Mouse (Mus musculus): Measurements from ENCODE around the gene Tmem178. TPM values are rescaled to one million over a fixed set of nuclear protein-coding genes. Genes with fewer than 3 reads are reported as not detected.

The Tmem178 gene
- polyA plus RNA-seq, 1 experiment from 2014 or later, result 0.82 TPM

DNA sequence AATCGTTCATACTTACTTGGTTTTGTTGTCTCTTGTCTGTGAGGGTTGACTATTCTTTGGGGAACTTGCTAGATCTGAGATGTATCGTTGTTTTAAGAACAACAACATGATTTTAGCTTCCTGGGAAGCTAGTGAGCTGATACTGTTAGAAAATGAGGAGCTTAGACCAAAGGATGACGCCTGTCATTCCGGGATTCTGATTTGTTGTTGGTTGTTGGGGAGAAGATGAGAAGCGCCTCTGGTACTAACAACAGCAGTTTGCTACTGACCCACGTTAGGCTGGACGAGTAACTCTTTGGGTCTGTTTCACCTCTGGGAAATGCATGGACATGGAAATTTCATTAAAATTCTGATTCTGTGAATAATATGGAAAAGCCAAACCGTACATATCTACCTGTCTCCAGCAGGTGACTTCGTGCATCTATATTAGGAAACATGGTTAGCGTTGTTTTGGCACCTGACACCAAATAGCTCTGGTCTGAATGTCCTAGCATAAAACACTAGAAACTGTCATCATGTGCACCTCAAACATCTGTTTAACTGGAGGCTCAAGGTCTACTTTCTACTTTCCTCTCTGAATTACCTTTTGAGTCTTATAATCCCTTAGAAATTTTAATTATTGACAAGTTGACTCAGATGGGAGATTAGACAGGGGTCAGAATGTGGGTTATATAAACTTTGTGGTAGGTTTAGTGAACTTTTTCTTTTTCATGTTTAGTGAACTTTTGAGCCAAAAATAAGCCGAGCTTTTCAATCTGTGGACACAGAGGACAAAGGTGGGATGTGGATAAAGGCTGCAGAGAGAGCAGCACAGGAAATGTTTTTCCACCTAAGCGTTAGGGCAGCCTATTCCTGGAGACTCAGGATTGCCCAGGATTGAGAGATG is 2.9 kb downstream of the Tmem178 start:
- no peaks in the 10 kb centered on the region for H3K36me3 ChIP-seq
- no peak for ATAC-seq
- H3K27me3 ChIP-seq (replicated peaks), result peaks cover 54% of the 10 kb centered on the region
- no peak overlapping the region for H3K27ac ChIP-seq
- 58% methylated on average over 12 of the region's 12 CpGs for WGBS (ENCODE audit: insufficient replicate concordance)
- H3K9ac ChIP-seq, result no peak overlapping the region
- H3K4me1 ChIP-seq, result no peaks in the 10 kb centered on the region
- H3K9me3 ChIP-seq (replicated peaks), result no peaks in the 10 kb centered on the region
- no peak overlapping the region for H3K4me3 ChIP-seq
- H3K4me2 ChIP-seq, result no peak overlapping the region

DNA sequence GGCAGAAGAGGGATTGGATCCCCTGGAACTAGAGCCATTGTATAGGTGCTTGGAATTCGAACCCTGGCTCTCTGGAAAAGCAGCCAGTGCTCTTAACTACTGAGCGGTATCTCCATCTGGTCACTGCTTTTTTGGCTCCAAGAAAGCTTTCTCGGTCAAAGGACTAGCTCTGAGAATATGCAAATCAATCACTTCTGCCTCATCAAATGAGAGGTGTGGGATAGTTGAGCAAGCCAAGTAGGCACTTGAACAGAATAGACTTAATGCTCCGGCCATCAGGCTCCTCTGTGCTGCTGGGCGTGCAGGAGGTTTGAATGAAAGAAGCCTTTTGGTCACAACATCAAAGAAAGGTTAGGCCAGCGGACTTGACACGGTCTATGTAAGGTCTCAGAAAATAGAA is 5.0 kb downstream of the Tmem178 start:
- Histone ChIP-seq H3K36me3 (no peaks in the 10 kb centered on the region), H3K4me2 (no peak overlapping the region), H3K27me3 (replicated peaks) (peaks cover 36% of the 10 kb centered on the region), H3K27ac (no peak overlapping the region), H3K4me1 (no peaks in the 10 kb centered on the region), H3K9ac (no peak overlapping the region), H3K9me3 (replicated peaks) (no peaks in the 10 kb centered on the region), H3K4me3 (no peak overlapping the region)
- no peak for ATAC-seq
- WGBS (ENCODE audit: insufficient replicate concordance), result 64% methylated on average over 7 of the region's 7 CpGs

DNA sequence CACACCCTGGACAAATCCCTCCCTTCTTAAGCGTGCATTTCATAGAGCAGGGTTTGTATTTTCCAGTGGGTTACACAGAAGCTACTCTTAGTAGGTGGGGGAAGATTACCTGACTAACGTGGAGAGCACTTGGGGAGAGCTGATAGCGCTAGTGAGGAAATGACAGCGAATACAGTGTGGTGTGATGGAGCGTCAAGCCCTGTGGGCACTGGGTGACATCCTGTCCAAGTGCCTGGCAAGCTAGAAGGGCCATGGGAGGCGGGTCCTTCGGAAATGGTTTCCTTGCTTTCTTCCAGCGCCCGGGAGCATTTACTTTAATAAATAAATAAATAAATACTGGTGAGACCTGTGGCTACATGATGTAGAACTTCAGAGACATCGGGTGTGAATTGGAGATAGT is 5.5 kb downstream of the Tmem178 start:
- Histone ChIP-seq H3K36me3 (no peaks in the 10 kb centered on the region), H3K4me2 (no peak overlapping the region), H3K9ac (no peak overlapping the region), H3K27me3 (replicated peaks) (peaks cover 31% of the 10 kb centered on the region), H3K4me1 (no peaks in the 10 kb centered on the region), H3K9me3 (replicated peaks) (no peaks in the 10 kb centered on the region), H3K4me3 (no peak overlapping the region), H3K27ac (no peak overlapping the region)
- WGBS (ENCODE audit: insufficient replicate concordance), result 60% methylated on average over 10 of the region's 10 CpGs
- ATAC-seq, result no peak

DNA sequence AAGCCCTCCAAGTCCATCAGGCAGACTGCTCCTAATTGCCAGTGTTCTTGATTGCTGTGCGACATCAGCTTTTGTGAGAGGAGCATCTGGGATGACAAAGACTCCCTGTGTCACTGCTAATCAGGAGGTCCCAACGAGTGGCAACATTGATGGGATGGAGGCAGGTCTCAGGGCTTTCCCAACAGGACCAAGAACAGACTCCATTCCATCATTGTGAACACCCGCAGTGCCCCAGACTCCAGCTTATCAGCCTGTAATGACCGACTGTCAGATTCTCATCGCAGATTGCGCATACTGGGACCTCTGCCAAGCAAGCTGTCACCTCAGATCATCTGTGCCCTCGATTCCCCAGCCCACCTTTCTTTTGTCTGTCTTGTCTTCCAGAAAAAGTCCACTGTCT is 7.9 kb downstream of the Tmem178 start:
- H3K27ac ChIP-seq, result no peak overlapping the region
- peaks cover 9% of the 10 kb centered on the region for H3K27me3 ChIP-seq (replicated peaks)
- WGBS (ENCODE audit: insufficient replicate concordance), result 67% methylated on average over 7 of the region's 7 CpGs
- ATAC-seq, result no peak
- no peak overlapping the region for H3K4me2 ChIP-seq
- no peak overlapping the region for H3K4me3 ChIP-seq
- no peaks in the 10 kb centered on the region for H3K9me3 ChIP-seq (replicated peaks)
- H3K9ac ChIP-seq, result no peak overlapping the region
- no peaks in the 10 kb centered on the region for H3K4me1 ChIP-seq
- H3K36me3 ChIP-seq, result no peaks in the 10 kb centered on the region

DNA sequence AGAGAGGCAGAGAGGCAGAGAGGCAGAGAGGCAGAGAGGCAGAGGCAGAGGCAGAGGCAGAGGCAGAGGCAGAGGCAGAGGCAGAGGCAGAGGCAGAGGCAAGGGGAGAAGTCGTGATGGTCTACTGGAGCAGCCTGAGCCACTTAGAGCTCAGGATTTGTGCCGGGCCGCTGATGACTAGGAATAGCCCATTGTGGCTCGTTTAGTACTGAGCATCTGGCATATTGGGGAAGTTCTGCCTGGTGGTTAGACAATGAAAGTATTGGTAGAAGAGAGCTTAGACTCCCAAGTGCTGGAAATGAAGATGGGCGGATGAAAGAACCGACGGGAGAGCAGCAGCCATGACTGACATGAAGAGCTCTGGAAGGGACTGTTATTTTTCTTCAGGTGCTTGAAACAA is 11.0 kb downstream of the Tmem178 start:
- H3K9me3 ChIP-seq (replicated peaks), result no peaks in the 10 kb centered on the region
- H3K36me3 ChIP-seq, result no peaks in the 10 kb centered on the region
- no peak overlapping the region for H3K4me2 ChIP-seq
- no peak overlapping the region for H3K4me3 ChIP-seq
- ATAC-seq, result no peak
- H3K27me3 ChIP-seq (replicated peaks), result no peaks in the 10 kb centered on the region; the same call in 1 of the 2 replicates
- no peaks in the 10 kb centered on the region for H3K4me1 ChIP-seq
- 53% methylated on average over 7 of the region's 7 CpGs for WGBS (ENCODE audit: insufficient replicate concordance)
- H3K9ac ChIP-seq, result no peak overlapping the region
- H3K27ac ChIP-seq, result no peak overlapping the region

DNA sequence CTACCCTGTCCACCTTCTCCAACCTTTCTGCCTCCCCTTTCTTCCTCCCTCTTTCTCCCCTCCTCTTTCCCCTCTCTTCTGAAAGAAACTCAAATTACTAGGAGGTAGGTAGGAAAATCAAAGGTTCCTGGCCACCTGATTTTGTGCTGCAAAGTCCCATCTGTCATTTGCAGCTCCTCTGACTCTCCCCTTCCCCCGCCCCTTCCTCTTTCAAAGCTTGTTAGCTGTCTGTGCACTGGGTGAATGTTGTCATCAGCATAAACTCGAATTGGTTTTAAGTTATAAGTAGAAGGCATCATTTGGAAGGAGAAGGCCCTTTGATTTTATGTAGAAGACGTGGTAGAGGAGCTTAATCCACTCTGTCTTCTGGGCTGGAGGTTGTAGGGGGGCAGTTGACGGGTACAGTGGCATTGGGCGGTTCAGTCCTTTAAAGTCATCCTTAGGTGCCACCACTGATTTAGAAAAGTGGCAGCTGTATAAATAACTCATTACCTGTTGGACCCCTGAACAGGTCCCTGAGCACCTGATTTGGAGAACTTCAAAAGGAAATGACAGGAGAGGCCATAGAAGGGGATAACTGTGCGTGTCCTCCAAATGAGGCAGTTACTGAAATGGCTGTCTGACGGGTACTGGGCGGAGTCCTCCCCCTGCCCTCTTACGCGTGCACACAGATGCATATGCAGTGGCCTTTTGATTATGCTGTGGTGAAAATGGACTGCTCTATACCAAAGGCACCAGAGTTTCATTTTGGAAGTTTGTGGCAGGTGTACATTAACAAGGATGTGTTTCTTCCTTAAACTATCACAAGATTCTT is 11.8 kb downstream of the Tmem178 start:
- no peak overlapping the region for H3K4me2 ChIP-seq
- no peak for ATAC-seq
- no peaks in the 10 kb centered on the region for H3K36me3 ChIP-seq
- no peak overlapping the region for H3K27ac ChIP-seq
- no peak overlapping the region for H3K9ac ChIP-seq
- 59% methylated on average over 10 of the region's 10 CpGs for WGBS (ENCODE audit: insufficient replicate concordance)
- H3K4me3 ChIP-seq, result no peak overlapping the region
- no peaks in the 10 kb centered on the region; the same call in 1 of the 2 replicates for H3K27me3 ChIP-seq (replicated peaks)
- no peaks in the 10 kb centered on the region for H3K4me1 ChIP-seq
- no peaks in the 10 kb centered on the region for H3K9me3 ChIP-seq (replicated peaks)

DNA sequence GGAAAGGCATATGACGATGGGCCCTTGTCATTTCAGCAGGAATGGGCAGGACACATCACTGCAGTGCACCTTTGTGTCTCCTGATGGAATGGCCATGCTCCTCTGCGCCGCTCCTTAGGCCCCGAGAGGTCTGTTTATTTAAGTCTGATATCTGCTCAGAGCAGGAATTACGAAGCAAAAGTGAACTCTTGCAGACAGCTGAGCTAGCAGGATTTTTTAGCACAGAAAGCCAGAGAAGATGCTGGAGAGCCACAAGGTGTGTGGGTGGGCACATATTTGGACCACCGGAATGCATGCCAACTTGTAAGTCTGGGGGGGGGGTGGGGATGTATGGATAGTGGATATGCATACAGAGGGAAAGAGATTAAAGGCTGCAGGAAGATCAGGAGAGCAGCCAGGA is 13.9 kb downstream of the Tmem178 start:
- Histone ChIP-seq H3K9ac (no peak overlapping the region), H3K9me3 (replicated peaks) (no peaks in the 10 kb centered on the region), H3K36me3 (no peaks in the 10 kb centered on the region), H3K27me3 (replicated peaks) (no peaks in the 10 kb centered on the region; the same call in 1 of the 2 replicates), H3K4me1 (no peaks in the 10 kb centered on the region), H3K4me2 (no peak overlapping the region), H3K4me3 (no peak overlapping the region), H3K27ac (no peak overlapping the region)
- 69% methylated on average over 6 of the region's 6 CpGs for WGBS (ENCODE audit: insufficient replicate concordance)
- ATAC-seq, result no peak

DNA sequence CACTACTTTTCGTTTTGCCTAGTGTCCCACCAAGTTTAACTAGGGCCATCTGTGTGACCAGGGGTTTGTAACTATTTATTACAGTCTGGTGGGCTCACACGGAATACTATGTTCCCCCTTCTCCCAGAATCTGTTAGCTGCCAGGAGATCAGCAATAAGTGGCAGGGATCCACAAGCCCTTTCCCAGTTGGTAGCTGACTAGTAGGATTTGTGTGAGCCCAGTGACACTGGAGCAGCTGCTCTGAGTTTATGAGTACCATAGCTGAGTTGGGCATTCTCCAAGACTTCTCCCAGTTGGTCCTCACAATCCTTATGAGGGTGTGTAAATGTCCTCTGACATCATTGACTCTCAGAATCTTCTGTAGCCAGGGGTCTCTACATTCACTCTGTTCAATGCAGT is 15.4 kb downstream of the Tmem178 start:
- no peak for ATAC-seq
- Histone ChIP-seq H3K36me3 (no peaks in the 10 kb centered on the region), H3K4me2 (no peak overlapping the region), H3K9ac (no peak overlapping the region), H3K27me3 (replicated peaks) (no peaks in the 10 kb centered on the region), H3K4me3 (no peak overlapping the region), H3K27ac (no peak overlapping the region), H3K4me1 (no peaks in the 10 kb centered on the region), H3K9me3 (replicated peaks) (no peaks in the 10 kb centered on the region)
- 55% methylated on average over 2 of the region's 2 CpGs for WGBS (ENCODE audit: insufficient replicate concordance)

DNA sequence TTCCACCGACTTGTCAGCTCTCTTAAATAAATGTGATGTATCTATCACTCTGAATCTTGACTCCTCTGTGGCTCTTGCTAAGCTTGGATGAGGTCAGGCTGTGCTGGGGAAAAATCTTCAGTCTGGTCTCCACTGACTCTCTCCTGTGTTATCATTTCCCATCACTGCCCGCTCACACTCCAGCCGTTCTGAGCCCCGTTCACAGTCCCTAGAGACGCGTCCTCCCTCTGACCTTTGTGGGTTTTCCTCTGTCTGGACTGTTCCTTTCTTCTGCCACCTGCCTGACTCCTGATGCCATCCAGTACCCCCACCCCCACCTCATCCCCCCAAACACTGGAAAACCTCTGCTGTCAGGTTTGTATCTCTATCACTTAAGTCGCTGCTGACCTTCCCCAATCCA is 23.0 kb downstream of the Tmem178 start:
- H3K27me3 ChIP-seq (replicated peaks), result 0 out of 2 replicates have a peak, but pooled peaks cover 5% of the 10 kb centered on the region
- H3K27ac ChIP-seq, result no peak overlapping the region
- H3K9ac ChIP-seq, result no peak overlapping the region
- no peak for ATAC-seq
- no peak overlapping the region for H3K4me3 ChIP-seq
- no peaks in the 10 kb centered on the region for H3K9me3 ChIP-seq (replicated peaks)
- no peaks in the 10 kb centered on the region for H3K4me1 ChIP-seq
- no peak overlapping the region for H3K4me2 ChIP-seq
- WGBS (ENCODE audit: insufficient replicate concordance), result 51% methylated on average over 7 of the region's 7 CpGs
- H3K36me3 ChIP-seq, result no peaks in the 10 kb centered on the region

DNA sequence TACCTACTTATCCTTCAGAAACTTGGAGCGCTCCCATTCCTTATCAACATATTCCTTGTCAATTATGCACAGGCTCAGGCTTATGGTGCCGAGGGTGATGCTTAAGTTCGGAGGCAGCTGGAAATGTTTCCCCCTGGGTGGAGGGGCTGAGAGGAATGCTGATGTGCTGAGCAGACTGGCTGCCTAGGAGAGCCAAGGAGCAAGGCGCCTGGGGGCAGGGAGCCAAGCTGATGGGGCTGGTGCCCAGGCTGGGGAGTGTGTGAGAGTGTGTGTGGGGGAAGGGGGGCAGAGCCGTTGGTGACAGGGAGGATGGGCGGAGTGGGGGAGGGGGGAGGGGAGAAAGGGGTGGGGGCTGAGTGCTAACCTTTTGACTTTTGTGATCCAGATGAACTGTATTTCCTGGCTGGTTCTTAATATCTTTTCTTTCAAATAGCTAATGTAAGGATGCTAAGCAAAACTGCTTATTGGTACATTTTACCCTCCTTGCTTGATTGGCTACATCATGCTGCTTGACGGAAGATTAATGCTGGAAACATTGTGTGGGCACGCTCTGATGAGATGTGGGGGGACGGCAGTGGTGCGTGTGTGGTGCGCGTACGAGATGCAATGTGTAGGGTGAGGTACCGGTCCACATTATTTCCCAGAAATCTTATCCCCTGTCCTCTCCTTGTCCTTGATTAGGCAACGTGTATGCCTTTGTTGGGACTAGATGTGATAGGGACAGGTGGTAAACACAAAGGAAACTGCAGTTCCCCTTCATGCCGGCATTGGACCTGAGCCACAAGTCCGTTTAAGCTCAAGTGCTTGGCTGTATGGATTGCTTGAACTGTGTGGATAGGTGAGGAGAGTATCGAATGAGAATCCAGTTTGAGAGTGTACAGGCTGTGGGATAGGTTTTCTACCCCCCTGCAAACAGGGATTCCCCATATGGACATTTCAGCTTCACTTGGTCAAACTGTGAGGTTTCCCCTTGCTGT is 25.5 kb downstream of the Tmem178 start:
- Histone ChIP-seq H3K36me3 (no peaks in the 10 kb centered on the region), H3K9ac (no peak overlapping the region), H3K4me3 (no peak overlapping the region), H3K27me3 (replicated peaks) (0 out of 2 replicates have a peak, but pooled peaks cover 5% of the 10 kb centered on the region), H3K4me2 (no peak overlapping the region), H3K27ac (no peak overlapping the region), H3K9me3 (replicated peaks) (no peaks in the 10 kb centered on the region), H3K4me1 (no peaks in the 10 kb centered on the region)
- ATAC-seq, result no peak
- 67% methylated on average over 18 of the region's 18 CpGs for WGBS (ENCODE audit: insufficient replicate concordance)

DNA sequence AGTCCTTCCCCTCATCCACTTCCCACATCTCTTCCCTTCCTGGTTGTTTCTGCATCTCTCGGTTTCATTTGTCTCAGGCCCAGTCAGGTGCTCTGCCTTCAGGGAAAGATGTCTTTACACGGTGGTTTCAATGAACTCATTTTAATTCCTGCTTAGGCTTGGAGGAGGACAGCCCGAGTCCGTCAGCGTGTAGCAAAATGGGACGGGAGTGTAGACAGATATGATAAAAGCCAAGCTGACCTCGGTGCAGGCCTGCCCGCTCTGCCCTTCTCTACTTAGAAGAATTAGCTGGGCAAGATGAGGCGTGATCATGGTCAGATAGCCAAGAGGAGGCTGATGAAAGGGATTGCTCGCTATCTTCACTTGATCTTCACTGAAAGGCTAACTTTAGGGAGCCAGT is 26.3 kb downstream of the Tmem178 start:
- ATAC-seq, result no peak
- Histone ChIP-seq H3K27ac (no peak overlapping the region), H3K9ac (no peak overlapping the region), H3K9me3 (replicated peaks) (no peaks in the 10 kb centered on the region), H3K4me2 (no peak overlapping the region), H3K4me1 (no peaks in the 10 kb centered on the region), H3K27me3 (replicated peaks) (0 out of 2 replicates have a peak, but pooled peaks cover 5% of the 10 kb centered on the region), H3K4me3 (no peak overlapping the region), H3K36me3 (no peaks in the 10 kb centered on the region)
- 60% methylated on average over 10 of the region's 10 CpGs for WGBS (ENCODE audit: insufficient replicate concordance)

All from liver, embryonic 12.5 days (tissue).